Mouse (Mus musculus) gonadal fat pad, adult 2 months (tissue): Measurements from ENCODE around the gene Katnbl1. TPM values are rescaled to one million over a fixed set of nuclear protein-coding genes. Genes with fewer than 3 reads are reported as not detected.

ENCODE experiments used
- polyA plus RNA-seq: library from polyadenylated mRNA; depleted of rRNA; stranded (reverse); fragments of >200 nt; gene quantifications from 2 replicates; pipeline ENCODE4 v1.2.3, GENCODE M21; 2012; rRNA removed

Katnbl1 gene
- polyA plus RNA-seq, 1 experiment: 3.8 TPM

Other genes starting within 250 kb of the Katnbl1 start
- gene Olfr1316, start 244.2 kb upstream of the Katnbl1 start, polyA plus RNA-seq: not detected in 2 replicates
- gene Olfr1317, start 238.9 kb upstream of the Katnbl1 start, polyA plus RNA-seq: not detected in 2 replicates
- gene Olfr1318, start 225.0 kb upstream of the Katnbl1 start, polyA plus RNA-seq: not detected in 2 replicates
- gene Lpcat4, start 139.7 kb upstream of the Katnbl1 start, polyA plus RNA-seq: 9.8 and 13.7 TPM in 2 replicates
- 0.03 TPM in 1 of 2 replicates, not detected in the other for gene Nutm1, start 119.9 kb upstream of the Katnbl1 start, polyA plus RNA-seq
- gene Nop10, start 117.3 kb upstream of the Katnbl1 start, polyA plus RNA-seq: 115 and 152 TPM in 2 replicates
- 23.4 and 25.2 TPM in 2 replicates for gene Slc12a6, start 113.4 kb upstream of the Katnbl1 start, polyA plus RNA-seq
- gene Gm21985, start 112.9 kb upstream of the Katnbl1 start, polyA plus RNA-seq: not detected in 2 replicates
- gene Emc4, start 11.2 kb upstream of the Katnbl1 start, polyA plus RNA-seq: 133 and 158 TPM in 2 replicates
- 12.9 and 13.1 TPM in 2 replicates for gene Emc7, start 75.8 kb downstream of the Katnbl1 start, polyA plus RNA-seq
- gene Chrm5, start 101.6 kb downstream of the Katnbl1 start, polyA plus RNA-seq: not detected in 2 replicates
- 5.2 and 5.6 TPM in 2 replicates for gene Aven, start 113.8 kb downstream of the Katnbl1 start, polyA plus RNA-seq